Mouse (Mus musculus): ENCODE results near the gene Itgb4.

Gene Itgb4

DNA sequence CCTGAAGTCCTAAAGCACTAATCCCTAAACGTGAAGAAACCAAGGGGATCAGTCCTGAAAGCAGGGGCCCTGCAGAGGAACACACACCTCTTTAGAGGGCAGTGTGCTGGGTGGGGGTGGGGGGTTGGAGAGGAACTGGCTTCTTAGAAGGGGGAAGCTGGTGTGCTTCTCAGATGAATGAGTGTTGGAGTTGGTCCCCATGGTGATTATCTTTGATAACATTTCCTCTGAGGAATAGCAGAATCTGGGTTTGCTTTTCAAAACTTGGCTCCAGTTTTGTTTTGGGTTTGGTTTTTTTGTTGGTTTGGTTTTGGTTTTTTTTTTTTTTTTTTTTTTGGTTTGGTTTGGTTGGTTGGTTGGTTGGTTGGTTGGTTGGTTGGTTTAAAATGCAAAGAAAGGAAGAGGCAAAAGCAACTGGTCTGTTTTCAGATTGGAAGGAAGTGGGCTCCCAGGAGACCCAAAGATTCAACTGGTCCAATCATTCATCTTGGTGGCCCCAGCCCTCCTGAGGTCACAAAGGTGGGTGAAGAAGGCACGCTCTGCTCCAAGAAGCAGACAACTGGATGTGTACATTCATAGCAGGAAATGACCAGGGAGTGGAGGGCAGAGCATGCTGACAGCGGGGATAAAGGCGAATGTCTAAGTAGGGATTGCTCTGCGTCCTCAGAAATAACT is 5.6 kb upstream of the Itgb4 start:
- DNase-seq (ENCODE audit: extremely low read depth, low read depth) = peak; percentile 78

DNA sequence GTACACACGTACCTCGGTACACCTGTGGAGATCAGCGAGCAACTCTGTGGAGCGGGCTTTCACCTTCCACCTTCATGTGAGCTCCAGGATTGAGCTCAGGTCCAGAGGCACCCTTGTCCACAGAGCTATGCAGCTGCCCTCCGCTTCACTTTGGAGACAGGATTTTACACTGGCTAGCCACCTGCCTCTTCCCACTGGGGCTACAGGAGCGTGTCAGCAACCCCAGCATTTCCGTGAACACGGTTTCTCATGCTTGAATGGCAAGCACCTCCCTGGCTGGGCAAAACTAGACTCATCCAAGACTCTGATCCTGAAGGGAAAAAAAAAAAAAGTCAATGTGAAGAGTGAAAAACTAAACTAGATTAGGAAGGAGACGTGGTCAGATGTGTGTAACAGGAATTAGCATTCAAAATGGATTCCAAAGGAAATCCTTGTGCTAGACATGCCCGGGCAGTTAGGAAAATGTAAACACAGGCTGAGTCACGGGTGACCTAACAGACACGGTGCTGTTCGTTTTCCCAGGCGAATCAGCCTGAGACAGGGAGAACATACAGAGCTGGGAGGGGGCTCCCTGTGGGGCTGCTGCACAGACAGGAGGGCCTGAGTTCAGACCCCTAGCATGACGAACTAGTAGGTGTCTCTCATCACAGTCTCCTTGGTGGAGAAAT is 4.4 kb upstream of the Itgb4 start:
- no peak for DNase-seq (ENCODE audit: extremely low read depth, low read depth)

DNA sequence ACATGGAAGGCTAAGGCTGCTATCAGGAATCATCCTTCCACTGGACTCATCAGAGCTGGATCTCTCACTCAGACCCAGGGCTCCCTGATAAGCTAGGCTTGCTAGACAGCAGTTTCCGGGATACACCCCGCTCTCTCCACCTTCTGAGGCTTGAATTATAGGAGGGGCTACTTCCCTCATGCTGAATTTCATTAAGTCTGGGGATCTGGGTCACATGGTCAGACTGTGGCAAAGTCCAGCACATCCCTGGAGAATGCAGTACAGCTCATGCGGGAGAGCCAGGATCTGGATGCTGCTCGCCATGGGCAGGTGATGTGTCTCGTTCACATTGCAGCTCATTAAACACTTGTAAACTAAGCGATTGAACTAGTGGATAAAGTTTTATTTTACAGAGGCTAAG is 3.5 kb upstream of the Itgb4 start:
- no peak for DNase-seq (ENCODE audit: extremely low read depth, low read depth)

DNA sequence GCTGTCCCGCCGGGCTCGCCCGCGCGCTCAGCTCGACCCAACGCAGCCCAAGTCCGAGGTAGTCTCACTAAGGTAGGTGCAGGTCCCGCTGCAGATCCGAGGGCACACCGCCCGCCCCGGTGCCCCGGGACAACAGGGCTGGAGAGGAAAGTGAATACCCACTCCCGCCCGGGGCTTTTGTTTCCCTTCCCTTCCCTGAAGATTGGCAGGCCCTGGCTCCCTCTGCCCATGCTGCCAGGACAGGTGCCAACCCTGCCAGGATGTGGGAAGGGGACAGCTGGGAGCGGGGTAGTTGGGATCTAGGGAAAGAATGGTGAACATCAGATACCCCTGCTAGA is 543 bp downstream of the Itgb4 start:
- DNase-seq (ENCODE audit: extremely low read depth, low read depth) = no peak

DNA sequence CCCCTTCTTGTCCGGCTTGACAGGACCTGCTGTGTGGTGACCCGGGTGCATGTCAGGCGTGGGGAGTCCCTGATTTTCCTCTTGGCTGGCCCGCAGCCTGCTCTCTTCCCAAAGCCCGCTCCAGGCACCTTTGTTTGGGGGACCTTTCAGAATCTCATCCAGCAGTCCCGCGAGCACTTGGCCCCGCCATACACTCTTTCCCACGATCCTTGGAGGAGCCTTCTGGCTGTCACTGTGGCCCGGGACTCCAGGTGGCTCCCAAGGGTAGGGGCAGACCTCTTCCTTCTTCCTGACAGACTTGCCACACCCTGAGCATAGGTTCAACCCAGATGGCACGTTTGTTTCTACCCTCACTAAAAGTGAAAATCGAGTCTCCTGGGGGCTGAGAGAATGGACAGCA is 1.0 kb downstream of the Itgb4 start:
- no peak for DNase-seq (ENCODE audit: extremely low read depth, low read depth)

DNA sequence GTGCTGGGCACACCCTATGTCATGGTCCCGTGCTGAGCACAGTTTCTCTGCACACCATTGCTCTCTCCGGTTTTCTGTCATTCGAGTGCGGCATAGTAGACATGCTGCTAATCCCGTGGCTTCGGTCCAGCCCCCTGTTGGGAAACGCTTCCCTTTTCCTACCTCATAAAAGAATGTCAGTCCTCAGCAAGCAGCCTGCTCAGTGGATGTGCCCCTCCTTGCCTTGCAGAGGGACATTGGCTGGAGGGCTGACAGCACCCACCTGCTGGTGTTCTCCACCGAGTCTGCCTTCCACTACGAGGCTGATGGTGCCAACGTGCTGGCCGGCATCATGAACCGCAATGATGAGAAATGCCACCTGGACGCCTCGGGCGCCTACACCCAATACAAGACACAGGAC is 8.0 kb downstream of the Itgb4 start:
- no peak for DNase-seq (ENCODE audit: extremely low read depth, low read depth)

DNA sequence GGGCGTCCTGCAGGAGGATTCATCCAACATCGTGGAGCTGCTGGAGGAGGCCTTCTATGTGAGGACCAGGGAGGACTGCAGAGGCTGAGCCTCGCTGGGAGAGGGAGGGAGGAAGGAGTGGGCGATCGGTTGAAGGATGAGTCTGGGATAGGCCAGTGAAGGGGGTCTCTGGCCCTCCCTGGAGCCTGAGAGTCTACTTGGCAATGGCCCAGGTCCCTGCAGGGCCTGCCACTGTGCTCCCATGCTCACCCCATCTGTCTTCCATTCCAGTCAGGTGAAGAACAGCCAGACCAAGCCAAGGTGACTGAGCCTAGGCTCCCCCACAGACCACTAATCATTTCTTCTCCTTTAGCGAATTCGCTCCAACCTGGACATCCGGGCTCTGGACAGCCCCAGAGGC is 8.8 kb downstream of the Itgb4 start:
- DNase-seq (ENCODE audit: extremely low read depth, low read depth) = no peak

DNA sequence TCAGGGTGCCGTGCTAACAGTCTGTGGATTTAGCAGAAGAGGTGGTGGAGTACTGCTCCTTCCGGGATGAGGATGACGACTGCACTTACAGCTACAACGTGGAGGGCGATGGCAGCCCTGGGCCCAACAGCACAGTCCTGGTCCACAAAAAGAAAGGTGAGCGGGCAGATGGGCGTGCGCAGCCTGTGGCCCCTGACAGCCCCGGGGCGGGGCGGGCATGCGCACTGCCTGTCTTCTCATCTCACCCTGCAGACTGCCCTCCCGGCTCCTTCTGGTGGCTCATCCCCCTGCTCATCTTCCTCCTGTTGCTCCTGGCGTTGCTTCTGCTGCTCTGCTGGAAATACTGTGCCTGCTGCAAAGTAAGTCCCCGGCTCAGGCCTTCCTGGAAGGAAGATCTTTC is 15.2 kb downstream of the Itgb4 start:
- DNase-seq (ENCODE audit: extremely low read depth, low read depth) = no peak

DNA sequence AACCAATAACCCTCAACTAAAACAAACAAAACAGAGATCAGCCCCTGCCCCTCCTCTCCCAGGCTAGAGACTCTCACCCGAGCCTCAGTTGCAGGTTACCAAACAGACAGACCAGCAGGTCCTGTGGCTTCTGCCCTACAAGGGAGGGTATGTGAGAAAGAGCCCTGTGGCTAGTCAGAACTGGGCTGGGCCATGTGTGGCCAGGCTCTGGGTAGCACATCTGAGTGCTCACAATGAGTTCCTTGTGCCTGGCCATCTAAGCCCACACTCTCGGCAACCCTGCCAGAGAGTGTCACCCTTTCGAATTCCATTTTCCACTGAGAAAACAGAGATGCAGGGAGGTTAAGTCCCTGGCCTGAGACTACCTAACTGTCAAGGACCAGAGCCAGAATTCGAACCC is 17.6 kb downstream of the Itgb4 start:
- no peak for DNase-seq (ENCODE audit: extremely low read depth, low read depth)

DNA sequence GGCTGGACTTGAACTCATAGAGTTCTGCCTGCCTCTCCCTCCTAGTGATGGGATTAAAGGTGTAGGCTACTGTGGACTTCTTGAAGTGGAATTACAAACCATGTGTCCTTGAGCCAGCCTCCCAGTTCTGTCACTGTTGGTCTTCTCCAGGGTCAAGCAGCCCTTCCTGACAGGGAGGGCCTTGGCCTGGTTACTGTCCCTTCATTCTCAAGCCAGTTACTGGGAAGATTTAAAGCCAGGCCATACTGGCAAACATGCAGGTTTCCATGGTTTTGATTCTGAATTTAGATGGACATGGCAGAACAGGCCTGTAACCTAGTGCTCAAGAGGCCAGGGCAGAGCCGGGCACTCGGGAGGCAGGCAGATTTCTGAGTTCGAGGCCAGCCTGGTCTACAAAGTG is 20.7 kb downstream of the Itgb4 start:
- DNase-seq (ENCODE audit: extremely low read depth, low read depth) = no peak

DNA sequence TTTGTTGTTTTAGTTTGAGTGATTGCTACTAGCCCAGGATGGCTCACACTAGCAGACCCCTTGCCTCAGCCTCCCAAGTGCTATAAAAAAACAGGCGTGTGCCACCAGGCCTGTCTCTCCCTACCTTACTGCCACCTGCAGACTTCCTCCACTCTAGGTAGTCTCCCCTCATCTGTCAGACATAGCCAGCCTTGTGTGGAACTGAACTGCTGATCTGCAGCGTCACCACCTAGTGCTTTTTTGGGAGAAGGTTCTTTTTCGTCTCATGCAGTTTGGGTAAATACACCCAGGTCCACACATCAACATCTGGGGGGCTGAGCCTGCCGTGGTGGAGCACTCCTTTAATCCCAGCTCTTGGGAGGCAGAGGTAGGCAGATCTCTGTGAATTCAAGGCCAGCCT is 22.5 kb downstream of the Itgb4 start:
- DNase-seq (ENCODE audit: extremely low read depth, low read depth) = no peak

DNA sequence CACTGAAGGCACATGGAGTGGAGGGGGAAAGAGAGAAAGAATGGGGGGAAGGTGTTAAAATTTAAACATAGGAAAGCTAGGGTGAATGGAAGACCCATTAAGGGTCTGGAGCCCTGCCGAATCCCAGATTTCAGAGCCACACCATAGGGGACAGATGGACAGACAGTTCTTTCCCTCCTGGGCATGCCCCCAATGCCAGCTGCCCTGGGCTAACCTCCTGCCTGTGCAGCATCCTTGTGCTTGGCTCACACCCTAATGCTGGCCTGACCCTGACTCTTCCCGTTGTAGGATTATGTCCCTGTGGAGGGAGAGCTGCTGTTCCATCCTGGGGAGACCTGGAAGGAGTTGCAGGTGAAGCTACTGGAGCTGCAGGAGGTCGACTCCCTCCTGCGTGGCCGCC is 23.2 kb downstream of the Itgb4 start:
- DNase-seq (ENCODE audit: extremely low read depth, low read depth) = no peak

DNA sequence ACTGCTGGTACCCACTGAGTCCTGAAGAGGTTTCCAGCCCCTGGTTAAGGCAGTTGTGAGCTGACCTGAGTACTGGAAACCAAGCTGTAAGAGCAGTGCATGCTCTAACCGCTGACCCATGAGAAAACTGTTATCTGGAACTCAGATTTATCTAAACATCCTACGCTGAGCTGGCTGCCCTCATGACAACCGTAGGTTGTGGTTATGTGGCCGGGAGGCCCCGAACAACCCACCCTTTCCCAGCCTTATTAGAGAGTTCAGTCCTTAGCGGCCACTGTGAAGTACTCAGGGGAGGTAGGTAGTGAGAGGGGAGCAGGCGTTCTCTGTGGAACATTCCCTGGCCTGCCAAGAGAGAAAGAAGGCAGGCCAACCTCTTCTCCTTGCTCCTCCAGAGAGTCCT is 24.5 kb downstream of the Itgb4 start:
- DNase-seq (ENCODE audit: extremely low read depth, low read depth) = no peak

DNA sequence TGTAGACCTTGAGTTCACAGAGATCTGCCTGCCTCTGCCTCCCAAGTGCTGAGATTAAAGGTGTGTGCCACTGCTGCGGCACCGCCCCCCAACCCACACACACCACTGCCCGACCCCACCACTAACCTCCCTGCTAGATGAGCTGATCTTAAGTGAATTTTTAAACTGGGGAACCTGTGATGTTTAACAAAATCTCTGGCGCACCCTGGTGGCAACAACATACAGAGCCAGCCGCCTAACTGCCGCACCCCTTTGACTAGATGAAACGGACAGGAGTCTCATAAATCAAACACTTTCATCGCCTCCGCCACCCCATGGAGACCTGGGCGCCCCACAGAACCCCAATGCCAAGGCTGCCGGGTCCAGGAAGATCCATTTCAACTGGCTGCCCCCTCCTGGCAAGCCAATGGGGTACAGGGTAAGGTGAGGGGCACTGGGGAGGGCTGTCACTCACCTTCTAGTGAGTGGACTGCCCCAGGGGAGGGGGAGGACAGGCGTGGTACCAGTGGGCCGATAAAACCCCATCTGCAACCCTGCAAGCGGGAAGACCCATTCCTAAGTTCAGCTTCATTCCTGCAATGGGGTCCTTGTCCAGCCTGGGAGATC is 25.1 kb downstream of the Itgb4 start:
- peak; percentile 64 for DNase-seq (ENCODE audit: extremely low read depth, low read depth)

DNA sequence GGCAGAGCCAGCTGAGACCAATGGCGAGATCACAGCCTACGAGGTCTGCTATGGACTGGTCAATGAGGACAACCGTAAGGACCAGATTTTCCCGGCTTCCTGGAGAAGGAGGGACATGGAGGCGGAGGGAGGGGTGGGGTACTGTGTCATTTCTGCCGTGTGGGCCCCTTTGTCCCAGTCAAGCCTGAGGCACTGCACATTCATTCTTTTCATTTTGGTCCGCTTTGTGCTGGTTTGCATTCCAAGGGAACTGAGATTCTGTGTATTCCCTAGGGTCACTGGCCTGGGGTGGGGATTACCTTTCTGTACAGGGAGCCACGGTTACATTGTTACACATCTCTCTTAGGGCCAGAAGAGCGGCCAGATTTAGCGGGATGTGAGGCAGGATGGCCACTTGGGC is 26.1 kb downstream of the Itgb4 start:
- DNase-seq (ENCODE audit: extremely low read depth, low read depth) = no peak

DNA sequence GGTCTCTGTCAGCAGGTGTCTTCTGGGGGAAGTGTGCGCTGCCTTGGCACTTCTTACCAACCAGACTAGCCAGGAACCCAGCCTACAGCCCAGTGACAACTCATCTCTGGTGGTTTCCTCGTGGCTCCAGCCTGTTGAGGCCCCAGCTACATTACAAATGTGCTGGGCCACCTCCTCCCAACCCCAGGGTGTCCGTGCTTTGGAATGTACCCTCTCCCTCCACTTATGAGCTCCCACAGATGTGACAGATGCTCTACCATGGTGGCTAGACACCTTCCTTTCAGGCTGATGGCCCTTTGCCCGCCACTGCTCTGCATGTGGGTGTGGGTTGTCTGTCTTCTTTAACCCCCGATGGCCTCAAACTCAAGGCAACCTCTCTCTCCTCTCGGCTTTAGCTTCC is 27.2 kb downstream of the Itgb4 start:
- no peak for DNase-seq (ENCODE audit: extremely low read depth, low read depth)

DNA sequence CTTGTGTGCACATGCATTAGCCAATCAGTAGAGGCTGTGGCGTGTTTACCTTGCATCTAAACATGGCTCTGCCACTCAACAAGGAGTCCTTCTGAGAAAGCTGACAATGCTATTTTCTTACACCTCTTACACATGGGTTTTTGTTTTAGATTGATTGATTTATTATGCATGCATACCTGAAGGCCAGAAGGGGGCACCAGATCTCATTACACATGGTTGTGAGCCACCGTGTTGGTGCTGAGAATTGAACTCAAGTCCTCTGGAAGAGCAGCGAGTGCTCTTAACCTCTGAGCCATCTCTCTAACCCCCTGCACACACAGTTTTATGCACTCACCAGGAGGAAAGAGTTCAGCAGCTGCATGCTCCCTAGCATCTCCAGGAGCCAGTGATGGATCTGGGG is 28.4 kb downstream of the Itgb4 start:
- no peak for DNase-seq (ENCODE audit: extremely low read depth, low read depth)

DNA sequence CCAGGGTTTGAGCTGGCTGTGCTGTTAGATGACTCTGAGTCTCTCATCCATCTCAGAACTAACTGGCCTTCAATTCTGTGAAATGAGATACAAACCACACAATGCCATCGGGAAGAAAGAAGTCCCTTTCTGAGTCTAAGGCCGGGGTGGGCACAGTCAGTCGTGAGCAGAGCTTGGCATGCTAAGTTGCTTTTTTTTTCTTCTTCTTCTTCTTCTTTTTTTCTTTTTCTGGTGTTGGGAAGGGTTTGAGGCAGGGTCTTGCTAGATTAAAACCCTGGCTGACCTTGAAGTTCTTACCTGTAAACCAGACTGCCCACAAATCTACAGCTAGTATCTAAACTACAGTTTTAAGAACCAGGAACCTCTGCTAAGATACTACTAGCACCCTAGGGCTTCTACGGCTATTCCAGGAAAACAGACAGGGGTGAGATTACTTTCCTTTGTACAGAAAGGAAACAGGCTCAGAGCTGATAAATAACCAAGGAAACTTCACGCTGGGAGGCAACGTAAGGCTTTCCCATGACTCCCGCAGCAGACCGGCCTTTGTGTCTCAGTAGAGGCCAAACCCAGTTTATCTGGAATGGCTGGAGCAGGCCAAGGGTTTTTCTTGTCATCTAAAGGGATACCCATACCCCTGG is 29.8 kb downstream of the Itgb4 start:
- DNase-seq (ENCODE audit: extremely low read depth, low read depth) = peak; percentile 81

DNA sequence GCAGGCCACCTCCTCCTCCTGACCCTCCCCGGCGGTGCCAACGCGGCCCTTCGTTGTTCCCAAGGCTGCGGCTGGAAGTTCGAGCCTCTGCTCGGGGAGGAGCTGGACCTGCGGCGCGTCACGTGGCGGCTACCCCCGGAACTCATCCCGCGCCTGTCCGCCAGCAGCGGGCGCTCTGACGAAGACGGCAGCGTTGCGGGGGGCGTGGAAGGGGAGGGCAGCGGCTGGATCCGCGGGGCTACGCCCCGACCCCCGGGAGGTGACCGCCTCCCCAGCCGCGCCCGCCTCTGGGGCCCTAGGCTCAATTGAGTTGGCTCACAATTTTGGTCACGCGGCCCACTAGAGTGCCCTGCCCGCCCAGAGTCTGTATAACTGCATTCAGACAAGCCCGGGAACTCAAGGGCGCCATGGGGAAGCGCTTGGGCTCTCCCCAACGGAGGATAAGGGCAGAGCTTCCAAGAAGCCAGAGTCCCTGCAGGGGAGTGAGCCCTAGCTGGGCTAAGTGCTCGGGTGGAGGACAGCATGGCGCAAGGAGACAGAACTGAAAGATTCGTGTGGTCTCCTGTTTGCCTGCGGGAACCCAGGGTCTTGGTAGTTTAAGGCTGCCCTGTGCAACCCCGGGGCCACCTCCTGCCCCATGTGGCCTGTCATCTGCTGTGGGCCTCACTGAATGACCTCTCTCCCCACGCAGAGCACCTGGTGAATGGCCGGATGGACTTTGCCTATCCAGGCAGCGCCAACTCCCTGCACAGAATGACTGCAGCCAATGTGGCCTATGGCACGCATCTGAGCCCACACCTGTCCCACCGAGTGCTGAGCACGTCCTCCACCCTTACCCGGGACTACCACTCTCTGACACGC is 30.6 kb downstream of the Itgb4 start:
- no peak for DNase-seq (ENCODE audit: extremely low read depth, low read depth)

DNA sequence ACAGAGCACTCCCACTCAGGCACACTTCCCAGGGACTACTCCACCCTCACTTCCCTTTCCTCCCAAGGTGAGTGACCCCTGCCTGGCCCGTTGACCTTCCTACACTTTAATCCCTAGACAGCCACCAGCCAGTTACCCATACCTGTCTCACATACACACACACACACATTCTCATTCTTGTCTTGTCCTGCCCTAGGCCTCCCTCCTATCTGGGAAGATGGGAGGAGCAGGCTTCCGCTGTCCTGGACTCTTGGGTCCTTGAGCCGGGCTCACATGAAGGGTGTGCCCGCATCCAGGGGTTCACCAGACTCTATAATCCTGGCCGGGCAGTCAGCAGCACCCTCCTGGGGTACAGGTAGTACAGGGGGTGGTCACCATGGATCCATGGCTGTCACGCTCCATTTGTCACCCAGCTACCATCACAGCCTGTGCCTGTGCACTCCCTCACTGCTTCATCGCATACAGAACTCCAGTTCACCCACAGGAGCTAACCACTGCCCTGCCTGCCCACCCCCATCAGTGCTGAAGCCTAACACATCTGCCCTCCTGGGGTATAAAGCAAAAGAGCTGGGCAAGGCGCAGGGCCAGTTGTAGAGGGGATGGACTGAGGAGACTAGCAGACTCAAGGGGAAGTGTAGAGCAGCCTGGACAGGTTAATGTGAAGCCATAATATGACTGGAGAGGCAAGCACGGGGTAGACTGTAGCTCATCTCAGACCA is 31.4 kb downstream of the Itgb4 start:
- DNase-seq (ENCODE audit: extremely low read depth, low read depth) = no peak
